In the genomic region with DNA sequence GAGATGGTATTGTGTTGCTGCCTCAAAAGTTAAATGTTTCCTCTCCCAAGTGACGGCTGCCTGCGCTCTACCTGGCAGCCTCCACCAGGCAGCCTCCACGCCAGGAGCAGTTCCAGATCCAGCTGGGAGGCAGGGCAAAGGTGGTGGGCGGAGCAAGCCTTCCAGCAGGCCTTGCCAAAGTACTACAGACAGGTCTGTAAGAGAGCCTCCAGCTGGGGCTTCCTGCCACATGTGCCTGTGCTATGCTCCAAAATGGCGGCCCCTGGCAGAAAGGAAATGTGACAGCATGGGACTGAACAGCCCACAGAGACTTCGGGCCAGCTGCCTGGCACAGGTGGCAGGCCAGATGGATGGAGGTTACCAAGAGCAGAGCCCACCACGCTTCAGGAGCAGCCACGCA, we compare ENCODE assay signal across 9 mouse cellular contexts. TPM values are rescaled to one million over a fixed set of nuclear protein-coding genes. Genes with fewer than 3 reads are reported as not detected.
DNase-seq lines count a peak whose midpoint lies in the region; ATAC-seq lines count a peak whose summit lies in the region.
"Had no signal": no experiment of that assay in that cellular context is flagged by ENCODE, and none has a peak within 500 bp of the region (broad histone marks: within the 10 kb centered on the region; RNA-seq: fewer than 3 reads in every experiment).

No protein-coding gene starts in this region.

- no peak overlapping the region for H3K4me3 ChIP-seq in embryonic facial prominence, embryonic 14.5 days (ENCODE audit: low read depth, low read length)
- H3K4me3 ChIP-seq: left cerebral cortex, adult 2 months had no signal

- intact Hi-C loops in left cerebral cortex, postnatal 4 days (cut with DNase I): loop anchor here (10.0 kb wide), 1 partner anchor 228 kb away; no protein-coding TSS in a partner anchor
- intact Hi-C loops in left cerebral cortex, postnatal 25 days (cut with DNase I): no loop called here
- intact Hi-C loops in heart, postnatal 36 days (cut with DNase I): no loop called here

- H3K36me3 ChIP-seq in embryonic facial prominence, embryonic 14.5 days (ENCODE audit: control insufficient read depth, insufficient read depth, low read length): peaks cover 20% of the 10 kb centered on the region

- H3K27ac ChIP-seq in embryonic facial prominence, embryonic 14.5 days (replicated peaks; ENCODE audit: low read depth, low read length): no peak overlapping the region
- H3K27ac ChIP-seq: left cerebral cortex, adult 2 months had no signal

- H3K9me3 ChIP-seq in embryonic facial prominence, embryonic 14.5 days (ENCODE audit: control insufficient read depth, low read length): no peaks in the 10 kb centered on the region

- no peak overlapping the region for H3K4me2 ChIP-seq in embryonic facial prominence, embryonic 14.5 days (ENCODE audit: low read depth, low read length)

- peak; percentile 50; the same call in 1 of the 2 replicates for ATAC-seq in embryonic facial prominence, embryonic 14.5 days (ENCODE audit: low read depth)
- no peak for ATAC-seq in inflammation-experienced regulatory T-cells, adult 6 months

- 81% methylated on average over 8 of the region's 8 CpGs for WGBS in embryonic facial prominence, embryonic 14.5 days

- peak; percentile 90 for DNase-seq in left cerebral cortex, postnatal 4 days
- no peak for DNase-seq in left cerebral cortex, postnatal 25 days (ENCODE audit: low spot score in 2 of 2)
- DNase-seq in adrenal gland, postnatal 36 days: peak; percentile 20 to 55
- peak; percentile 12 for DNase-seq in embryonic facial prominence, embryonic 14.5 days (ENCODE audit: low spot score)
- DNase-seq in naive thymus-derived CD4-positive, alpha-beta T cell, adult 2 months (ENCODE audit: low read depth): peak; percentile 29
- no peak for DNase-seq in heart, postnatal 36 days
- DNase-seq in left cerebral cortex, adult 9 months (ENCODE audit: low spot score in 2 of 2): no peak

- H3K9ac ChIP-seq in embryonic facial prominence, embryonic 14.5 days (ENCODE audit: low read depth, low read length): no peak overlapping the region

- no peaks in the 10 kb centered on the region for H3K27me3 ChIP-seq in embryonic facial prominence, embryonic 14.5 days (replicated peaks; ENCODE audit: control insufficient read depth, insufficient read depth, low read length)

- H3K4me1 ChIP-seq in embryonic facial prominence, embryonic 14.5 days (ENCODE audit: control insufficient read depth, insufficient read depth, low read length): no peaks in the 10 kb centered on the region

RNA-seq across cellular contexts. Expression of gene Mad1l1, which starts 39.0 kb away (rescaled TPM):
- total RNA-seq in left cerebral cortex, postnatal 4 days (2021): 10 to 100 TPM; 24.1 to 24.7 TPM
- total RNA-seq in left cerebral cortex, postnatal 25 days (2021): 10 to 100 TPM; 15.1 to 19.0 TPM
- total RNA-seq in adrenal gland, postnatal 36 days (2021): 10 to 100 TPM; 13.9 to 17.8 TPM
- polyA plus RNA-seq in embryonic facial prominence, embryonic 14.5 days (2014; fragmentation: Nextera tagmentation; extraction: Ambion mirVana): 38.0 and 44.3 TPM in 2 replicates
- polyA plus RNA-seq in inflammation-experienced regulatory T-cells, adult 6 months (2017; shearing (Covaris generic)): 10 to 100 TPM; 18.8 to 24.9 (median 22.0) TPM
- 10 to 100 TPM in 1 of 2 experiments, 1 to 10 TPM in 1; 9.6 to 10.6 TPM for total RNA-seq in heart, postnatal 36 days (2021)

RNA-seq across cellular contexts. Expression of gene Nudt1, which starts 39.1 kb away (rescaled TPM):
- total RNA-seq in left cerebral cortex, postnatal 4 days (2021): 1 to 10 TPM; 7.1 to 8.3 TPM
- total RNA-seq in left cerebral cortex, postnatal 25 days (2021): 1 to 10 TPM; 4.8 to 6.3 TPM
- 10 to 100 TPM; 15.0 to 23.0 TPM for total RNA-seq in adrenal gland, postnatal 36 days (2021)
- polyA plus RNA-seq in embryonic facial prominence, embryonic 14.5 days (2014; fragmentation: Nextera tagmentation; extraction: Ambion mirVana): 33.1 and 35.2 TPM in 2 replicates
- polyA plus RNA-seq in inflammation-experienced regulatory T-cells, adult 6 months (2017; shearing (Covaris generic)): 10 to 100 TPM; 14.8 to 31.5 (median 20.5) TPM
- 10 to 100 TPM in 1 of 2 experiments, 1 to 10 TPM in 1; 8.9 to 10.2 TPM for total RNA-seq in heart, postnatal 36 days (2021)

RNA-seq across cellular contexts. Expression of gene Mrm2, which starts 49.3 kb away (rescaled TPM):
- total RNA-seq in left cerebral cortex, postnatal 4 days (2021): 10 to 100 TPM; 10.2 to 11.3 TPM
- 10 to 100 TPM in 1 of 2 experiments, 1 to 10 TPM in 1; 9.5 to 10.7 TPM for total RNA-seq in left cerebral cortex, postnatal 25 days (2021)
- 10 to 100 TPM; 13.7 to 15.6 TPM for total RNA-seq in adrenal gland, postnatal 36 days (2021)
- 18.0 and 19.9 TPM in 2 replicates for polyA plus RNA-seq in embryonic facial prominence, embryonic 14.5 days (2014; fragmentation: Nextera tagmentation; extraction: Ambion mirVana)
- 10 to 100 TPM in 2 of 3 experiments, 1 to 10 TPM in 1; 7.8 to 12.4 (median 10.8) TPM for polyA plus RNA-seq in inflammation-experienced regulatory T-cells, adult 6 months (2017; shearing (Covaris generic))
- total RNA-seq in heart, postnatal 36 days (2021): 10 to 100 TPM; 10.5 to 11.0 TPM

Comparison
In these comparisons a context has a peak if more than half of its experiments do, and no peak if none do; other contexts are left out.
1. DNase-seq: peak in left cerebral cortex, postnatal 4 days (single experiment), adrenal gland, postnatal 36 days (2 of 2), embryonic facial prominence, embryonic 14.5 days (single experiment) and naive thymus-derived CD4-positive, alpha-beta T cell, adult 2 months (single experiment); none in left cerebral cortex, postnatal 25 days (0 of 2), heart, postnatal 36 days (0 of 2) and left cerebral cortex, adult 9 months (0 of 2).